Mouse (Mus musculus) kidney, embryonic 14.5 days (tissue): ENCODE measurements at regions not wholly inside any gene's neighbourhood (a gene's known extent, or its start where the extent isn't known, plus 50 kb on each side); places are given as distances from the start of the nearest gene placed in this dataset.

Source experiments
- ATAC-seq: fragments of 200-750 bp; cut with Nextera tagmentation; 2 replicates; pipeline ENCODE4 v1.8.0; 2017; ENCODE audit warnings: moderate number of reproducible peaks, mild to moderate bottlenecking, moderate TSS enrichment, moderate library complexity; ENCODE audit not compliant: low FRiP score, low TSS enrichment
- H3K27ac ChIP-seq: fragments of 300-500 bp; sonication (generic); 2 replicates; pipeline ENCODE4 v1.5.1; 2014; ENCODE audit warnings: low read depth, mild to moderate bottlenecking, low read length, moderate library complexity, mixed read lengths
- H3K27me3 ChIP-seq: fragments of 300-500 bp; sonication (generic); 2 replicates; pipeline ENCODE4 v1.6.1; 2014; ENCODE audit warnings: mild to moderate bottlenecking, low read length; ENCODE audit not compliant: control insufficient read depth, insufficient read depth
- H3K36me3 ChIP-seq: fragments of 300-500 bp; sonication (generic); 2 replicates; pipeline ENCODE4 v1.6.1; 2014; ENCODE audit warnings: low read length, mixed read lengths; ENCODE audit not compliant: control insufficient read depth, insufficient read depth
- H3K4me1 ChIP-seq: fragments of 300-500 bp; sonication (generic); 2 replicates; pipeline ENCODE4 v1.6.1; 2014; ENCODE audit warnings: low read length, mixed read lengths; ENCODE audit not compliant: control insufficient read depth, insufficient read depth
- H3K4me2 ChIP-seq: fragments of 300-500 bp; sonication (generic); replicated peaks from 2 replicates; pipeline ENCODE4 v1.6.1; 2014; ENCODE audit warnings: low read depth, mild to moderate bottlenecking, low read length
- H3K4me3 ChIP-seq: fragments of 300-500 bp; sonication (generic); 2 replicates; pipeline ENCODE4 v1.5.1; 2014; ENCODE audit warnings: mild to moderate bottlenecking, low read length
- H3K9ac ChIP-seq: fragments of 300-500 bp; sonication (generic); 2 replicates; pipeline ENCODE4 v1.6.1; 2014; ENCODE audit warnings: low read depth, mild to moderate bottlenecking, low read length, moderate library complexity
- H3K9me3 ChIP-seq: fragments of 300-500 bp; sonication (generic); 2 replicates; pipeline ENCODE4 v1.6.1; 2016; ENCODE audit warnings: low read length; ENCODE audit not compliant: control insufficient read depth
- WGBS: fragments of 180-500 bp; shearing (Covaris S2); extraction: QIAGEN DNeasy Blood & Tissue Kit; methylation state at CpG from one replicate; pipeline ENCODE4 v1.1.7; 2014; 5-methylcytosine and 5-hydroxymethylcytosine counted together

GRCm38 (mm10) chr9:47054595-47054994 lies 56.1 kb downstream of the Gm4791 start:
- Histone ChIP-seq H3K4me1 (no peaks in the 10 kb centered on the region), H3K9ac (no peak overlapping the region), H3K4me2 (no peak overlapping the region), H3K4me3 (no peak overlapping the region), H3K9me3 (0 out of 2 replicates have a peak, but pooled peaks cover 4% of the 10 kb centered on the region), H3K36me3 (no peaks in the 10 kb centered on the region), H3K27me3 (no peaks in the 10 kb centered on the region), H3K27ac (no peak overlapping the region)
- ATAC-seq, result no peak
- whole genome bisulfite sequencing, result 81% methylated on average over 10 of the region's 10 CpGs

DNA sequence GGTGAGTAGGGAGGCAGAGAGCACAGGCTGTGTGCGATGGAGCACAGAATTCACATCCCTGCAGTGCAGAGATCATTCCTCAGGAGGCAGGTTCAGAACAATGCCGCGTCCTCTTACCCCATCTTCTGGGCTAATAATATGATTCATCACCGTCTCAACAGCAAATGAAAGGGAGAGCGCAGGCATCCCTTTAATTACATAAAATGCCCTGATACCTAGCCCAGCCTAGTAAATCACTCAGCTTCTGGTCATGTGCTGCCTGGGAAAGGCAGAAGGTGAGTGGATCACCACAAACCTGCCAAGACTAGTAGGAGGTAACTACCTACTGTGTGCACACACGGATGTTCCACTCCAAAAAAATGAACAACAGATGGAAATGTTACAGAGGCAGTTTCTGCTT lies 57.0 kb downstream of the Gm4791 start:
- Histone ChIP-seq H3K27me3 (no peaks in the 10 kb centered on the region), H3K4me3 (no peak overlapping the region), H3K36me3 (no peaks in the 10 kb centered on the region), H3K4me2 (no peak overlapping the region), H3K27ac (no peak overlapping the region), H3K9me3 (no peaks in the 10 kb centered on the region), H3K4me1 (no peaks in the 10 kb centered on the region), H3K9ac (no peak overlapping the region)
- ATAC-seq, result no peak
- WGBS, result 50% methylated on average over 6 of the region's 6 CpGs

GRCm38 (mm10) chr9:47059339-47060005 lies 60.9 kb downstream of the Gm4791 start:
- Histone ChIP-seq H3K27me3 (no peaks in the 10 kb centered on the region), H3K36me3 (no peaks in the 10 kb centered on the region), H3K9me3 (no peaks in the 10 kb centered on the region), H3K4me3 (no peak overlapping the region), H3K27ac (no peak overlapping the region), H3K4me1 (no peaks in the 10 kb centered on the region), H3K9ac (no peak overlapping the region), H3K4me2 (no peak overlapping the region)
- ATAC-seq, result no peak
- 79% methylated on average over 7 of the region's 7 CpGs for WGBS

DNA sequence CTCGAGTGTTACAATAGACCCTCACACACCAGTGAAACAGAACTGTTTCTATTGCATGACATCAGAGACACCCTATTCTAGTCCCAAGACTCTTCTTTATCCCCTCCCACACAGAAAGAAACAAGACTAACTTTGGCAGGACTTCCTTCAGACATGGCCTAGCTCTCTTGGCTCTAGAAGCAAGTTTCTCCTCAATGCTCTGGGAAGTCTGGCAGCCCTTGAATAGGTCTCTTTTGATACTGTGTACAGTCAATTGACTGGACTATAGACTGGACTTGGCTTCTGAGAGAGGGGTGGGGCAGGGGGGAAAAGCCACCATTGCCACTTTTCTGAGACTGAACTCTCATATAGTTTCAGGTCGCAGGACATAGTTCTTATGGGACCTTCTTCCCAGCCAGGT lies 62.2 kb downstream of the Gm4791 start:
- Histone ChIP-seq H3K4me1 (no peaks in the 10 kb centered on the region), H3K27ac (no peak overlapping the region), H3K4me2 (no peak overlapping the region), H3K36me3 (no peaks in the 10 kb centered on the region), H3K4me3 (no peak overlapping the region), H3K9me3 (no peaks in the 10 kb centered on the region), H3K27me3 (no peaks in the 10 kb centered on the region), H3K9ac (no peak overlapping the region)
- ATAC-seq, result no peak
- WGBS, result 77% methylated on average over 2 of the region's 2 CpGs

GRCm38 (mm10) chr9:47062516-47062915 lies 64.0 kb downstream of the Gm4791 start:
- no peak overlapping the region for H3K27ac ChIP-seq
- H3K4me2 ChIP-seq, result no peak overlapping the region
- 82% methylated on average over 7 of the region's 7 CpGs for whole genome bisulfite sequencing
- H3K27me3 ChIP-seq, result no peaks in the 10 kb centered on the region
- H3K9ac ChIP-seq, result no peak overlapping the region
- no peaks in the 10 kb centered on the region for H3K4me1 ChIP-seq
- H3K4me3 ChIP-seq, result no peak overlapping the region
- H3K9me3 ChIP-seq, result no peaks in the 10 kb centered on the region
- ATAC-seq, result no peak
- no peaks in the 10 kb centered on the region for H3K36me3 ChIP-seq

DNA sequence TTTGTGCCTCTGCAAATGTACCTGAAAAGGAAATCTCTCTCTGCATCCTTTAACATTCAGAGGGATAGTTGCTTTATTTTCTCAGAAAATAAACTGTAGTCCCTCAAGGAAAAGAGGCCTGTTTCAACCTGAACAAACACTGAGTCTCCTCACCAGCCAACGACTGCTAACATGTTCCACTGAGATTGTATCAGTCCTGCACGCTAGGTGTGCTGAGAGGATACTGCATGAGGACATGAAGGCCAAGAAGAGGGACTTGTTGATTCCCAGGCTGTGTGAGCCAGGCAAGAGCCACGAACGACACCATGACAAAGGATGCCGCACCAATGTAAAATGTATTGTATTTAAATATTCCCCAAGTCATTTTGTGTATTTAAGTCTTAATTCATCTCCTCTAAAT lies 65.2 kb downstream of the Gm4791 start:
- H3K4me2 ChIP-seq, result no peak overlapping the region
- 72% methylated on average over 5 of the region's 5 CpGs for WGBS
- no peak overlapping the region for H3K27ac ChIP-seq
- no peak for ATAC-seq
- no peaks in the 10 kb centered on the region for H3K9me3 ChIP-seq
- H3K4me1 ChIP-seq, result no peaks in the 10 kb centered on the region
- H3K9ac ChIP-seq, result no peak overlapping the region
- H3K27me3 ChIP-seq, result no peaks in the 10 kb centered on the region
- no peaks in the 10 kb centered on the region for H3K36me3 ChIP-seq
- H3K4me3 ChIP-seq, result no peak overlapping the region

- no peaks in the 10 kb centered on the region for H3K9me3 ChIP-seq
- H3K4me2 ChIP-seq, result no peak overlapping the region
- 44% methylated on average over 5 of the region's 5 CpGs for WGBS
- no peak overlapping the region for H3K27ac ChIP-seq
- no peak for ATAC-seq
- no peak overlapping the region for H3K4me3 ChIP-seq
- H3K27me3 ChIP-seq, result no peaks in the 10 kb centered on the region
- no peaks in the 10 kb centered on the region for H3K4me1 ChIP-seq
- no peaks in the 10 kb centered on the region for H3K36me3 ChIP-seq
- H3K9ac ChIP-seq, result no peak overlapping the region
Observed at GRCm38 (mm10) chr9:47064463-47065032, 66.0 kb downstream of the Gm4791 start.

GRCm38 (mm10) chr9:47069436-47069835 lies 70.9 kb downstream of the Gm4791 start:
- no peaks in the 10 kb centered on the region for H3K36me3 ChIP-seq
- no peak overlapping the region for H3K4me2 ChIP-seq
- no peak overlapping the region for H3K27ac ChIP-seq
- no peaks in the 10 kb centered on the region for H3K4me1 ChIP-seq
- no peak for ATAC-seq
- no peak overlapping the region for H3K4me3 ChIP-seq
- no peak overlapping the region for H3K9ac ChIP-seq
- no peaks in the 10 kb centered on the region for H3K27me3 ChIP-seq
- 38% methylated on average over 5 of the region's 5 CpGs for WGBS
- no peaks in the 10 kb centered on the region for H3K9me3 ChIP-seq

DNA sequence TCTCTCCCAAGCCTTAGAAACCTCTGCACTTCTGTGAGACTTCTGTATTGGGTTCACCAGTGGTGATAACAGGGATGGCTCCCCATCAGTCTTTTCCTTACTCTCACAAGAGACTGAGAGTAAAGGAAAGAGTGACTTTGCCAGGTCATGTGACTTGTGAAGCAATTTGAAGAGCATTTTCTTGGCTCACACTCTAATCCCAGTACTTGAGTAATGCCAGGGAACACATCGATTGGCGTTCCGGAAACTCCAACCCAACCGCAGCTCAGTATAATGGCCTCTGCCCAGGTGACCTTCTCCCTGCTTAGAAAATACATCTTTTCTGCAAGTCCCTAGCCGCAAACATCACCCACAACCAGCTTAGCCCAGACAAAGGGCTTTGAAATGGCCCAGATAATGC lies 72.4 kb downstream of the Gm4791 start:
- H3K27ac ChIP-seq, result no peak overlapping the region
- H3K4me1 ChIP-seq, result no peaks in the 10 kb centered on the region
- 91% methylated on average over 5 of the region's 5 CpGs for WGBS
- no peaks in the 10 kb centered on the region for H3K27me3 ChIP-seq
- H3K36me3 ChIP-seq, result no peaks in the 10 kb centered on the region
- no peak overlapping the region for H3K4me2 ChIP-seq
- ATAC-seq, result no peak
- H3K9ac ChIP-seq, result no peak overlapping the region
- H3K9me3 ChIP-seq, result no peaks in the 10 kb centered on the region
- H3K4me3 ChIP-seq, result no peak overlapping the region
